Mouse (Mus musculus) liver, postnatal 0 days (tissue): ENCODE results near the gene Dtd1. TPM values are rescaled to one million over a fixed set of nuclear protein-coding genes. Genes with fewer than 3 reads are reported as not detected.
A peak's percentile ranks its signal among the peaks of the same experiment; 100 is the strongest.

Source experiments
- ATAC-seq: fragments of 200-750 bp; cut with Nextera tagmentation; 2 replicates; pipeline ENCODE4 v1.8.0; 2017; ENCODE audit warnings: mild to moderate bottlenecking, moderate library complexity
- DNase-seq: peaks from one replicate; pipeline ENCODE4 v3.0.0-alpha.2; 2016
- H3K27ac ChIP-seq: fragments of 300-500 bp; sonication (generic); 2 replicates; pipeline ENCODE4 v1.5.1; 2014; ENCODE audit warnings: antibody characterized with exemption, moderate library complexity, mild to moderate bottlenecking, low read depth
- H3K27me3 ChIP-seq: fragments of 300-500 bp; sonication (generic); 2 replicates; pipeline ENCODE4 v1.6.1; 2014; ENCODE audit warnings: low read length, control low read depth, mixed read lengths; ENCODE audit not compliant: insufficient read depth
- H3K36me3 ChIP-seq: fragments of 300-500 bp; sonication (generic); replicated peaks from 2 replicates; pipeline ENCODE4 v1.6.1; 2014; ENCODE audit warnings: mild to moderate bottlenecking, control low read depth, low read length, moderate library complexity, mixed read lengths; ENCODE audit not compliant: insufficient read depth
- H3K4me1 ChIP-seq: fragments of 300-500 bp; sonication (generic); 2 replicates; pipeline ENCODE4 v1.6.1; 2014; ENCODE audit warnings: antibody characterized with exemption, mild to moderate bottlenecking, control low read depth; ENCODE audit not compliant: insufficient read depth
- H3K4me2 ChIP-seq: fragments of 300-500 bp; sonication (generic); 2 replicates; pipeline ENCODE4 v1.6.1; 2014; ENCODE audit warnings: low read depth, mild to moderate bottlenecking, low read length, moderate library complexity, mixed read lengths
- H3K4me3 ChIP-seq: fragments of 300-500 bp; sonication (generic); 2 replicates; pipeline ENCODE4 v1.5.1; 2014; ENCODE audit warnings: low read depth, low read length
- H3K9ac ChIP-seq: fragments of 300-500 bp; sonication (generic); replicated peaks from 2 replicates; pipeline ENCODE4 v1.6.1; 2014; ENCODE audit warnings: mild to moderate bottlenecking, moderate library complexity
- H3K9me3 ChIP-seq: fragments of 300-500 bp; sonication (generic); 2 replicates; pipeline ENCODE4 v1.6.1; 2016; ENCODE audit warnings: mild to moderate bottlenecking, control low read depth, low read length, mixed read lengths
- CTCF ChIP-seq: sonication (generic); IDR thresholded peaks from 2 replicates; pipeline ENCODE4 v1.5.1; 2016; ENCODE audit warnings: antibody characterized with exemption, low read depth
- EP300 ChIP-seq: IDR thresholded peaks from 2 replicates; pipeline ENCODE4 v1.6.1; 2016; ENCODE audit warnings: antibody characterized with exemption, low read depth, mild to moderate bottlenecking
- WGBS: fragments of 180-500 bp; shearing (Covaris S2); extraction: QIAGEN DNeasy Blood & Tissue Kit; methylation state at CpG from one replicate; pipeline ENCODE4 v1.1.7; 2014; ENCODE audit not compliant: insufficient replicate concordance; 5-methylcytosine and 5-hydroxymethylcytosine counted together
- polyA plus RNA-seq: library from polyadenylated mRNA; unstranded; fragments of >200 nt; fragmentation: Nextera tagmentation; extraction: Ambion mirVana; gene quantifications from 2 replicates; pipeline ENCODE4 v1.2.1, GENCODE M21; 2015

The Dtd1 gene
- polyA plus RNA-seq, 1 experiment from 2014 or later: 17.1 TPM

DNA sequence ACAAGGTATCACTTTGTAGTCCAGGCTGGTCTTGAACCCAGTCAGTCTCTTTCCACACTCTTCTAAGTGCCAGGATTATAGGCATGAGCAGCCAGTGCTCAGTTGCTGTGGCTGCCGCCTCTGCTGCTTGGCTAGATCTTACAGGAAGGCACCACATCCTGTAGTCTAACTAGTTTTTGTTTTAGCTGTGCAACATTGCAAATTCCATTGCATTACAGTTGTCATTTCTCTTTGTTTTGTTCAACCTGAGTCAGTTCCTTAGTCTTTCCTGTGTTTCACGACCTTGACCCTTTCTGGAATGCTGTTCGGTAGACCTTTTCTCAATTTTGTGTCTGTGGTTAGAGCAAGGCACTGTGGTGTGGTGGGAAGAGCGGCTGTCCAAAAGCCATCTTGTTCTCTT is 37.5 kb downstream of the Dtd1 start:
- ATAC-seq: peak; percentile 13; the same call in 1 of the 2 replicates
- WGBS: 65% methylated on average over 4 of the region's 4 CpGs
- TF ChIP-seq EP300: no peak

DNA sequence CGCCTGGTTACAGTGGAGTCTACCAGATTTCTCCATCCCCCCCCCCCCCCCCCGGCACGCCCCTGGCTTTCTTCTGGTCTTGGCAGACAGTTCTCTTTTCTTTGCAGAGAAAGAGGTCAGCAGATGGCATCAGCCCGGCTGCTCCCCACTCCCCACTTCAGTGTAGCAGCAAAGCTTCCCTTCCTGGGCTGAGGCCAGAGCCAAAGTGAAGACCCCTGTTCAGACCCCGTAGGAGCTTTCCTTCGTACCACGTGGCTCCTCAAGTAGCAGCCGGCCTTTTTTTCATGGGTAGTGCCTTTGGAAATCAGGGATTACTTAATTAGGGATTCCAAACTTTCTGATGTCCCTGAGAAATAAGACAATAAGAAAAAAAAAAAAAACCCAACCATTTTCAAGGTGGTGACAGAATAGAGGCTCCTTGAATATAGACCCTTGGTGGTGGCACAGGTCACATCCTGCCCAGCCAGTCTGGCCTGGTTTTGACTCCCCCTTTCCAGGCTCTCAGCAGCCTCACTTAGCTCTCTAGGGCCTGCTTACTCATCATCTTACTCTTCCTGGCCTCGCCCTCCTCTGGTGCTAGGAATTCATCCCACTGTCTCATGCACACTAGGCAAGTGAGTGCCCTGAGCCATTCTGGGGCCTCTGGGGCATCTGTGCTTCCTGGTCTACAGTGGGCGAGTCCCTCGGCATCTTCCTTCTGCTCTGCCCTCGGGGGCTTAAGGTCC is 38.1 kb downstream of the Dtd1 start:
- TF ChIP-seq CTCF: no peak
- no peak for TF ChIP-seq EP300
- H3K9me3 ChIP-seq: no peaks in the 10 kb centered on the region
- DNase-seq (no peak), ATAC-seq (no peak)
- H3K9ac ChIP-seq: no peak overlapping the region
- H3K36me3 ChIP-seq: no peaks in the 10 kb centered on the region
- H3K4me1 ChIP-seq: no peaks in the 10 kb centered on the region
- H3K27ac ChIP-seq: no peak overlapping the region
- H3K27me3 ChIP-seq: no peaks in the 10 kb centered on the region
- H3K4me3 ChIP-seq: no peak overlapping the region
- 75% methylated on average over 10 of the region's 12 CpGs for WGBS
- H3K4me2 ChIP-seq: no peak overlapping the region

More for the DNA sequence above, 37.5 kb downstream of the Dtd1 start:
- H3K9me3 ChIP-seq: no peaks in the 10 kb centered on the region
- H3K9ac ChIP-seq: no peak overlapping the region
- no peaks in the 10 kb centered on the region for H3K36me3 ChIP-seq
- no peak overlapping the region for H3K27ac ChIP-seq
- no peaks in the 10 kb centered on the region for H3K4me1 ChIP-seq
- no peak for DNase-seq
- H3K4me3 ChIP-seq: no peak overlapping the region
- H3K4me2 ChIP-seq: no peak overlapping the region
- no peaks in the 10 kb centered on the region for H3K27me3 ChIP-seq

DNA sequence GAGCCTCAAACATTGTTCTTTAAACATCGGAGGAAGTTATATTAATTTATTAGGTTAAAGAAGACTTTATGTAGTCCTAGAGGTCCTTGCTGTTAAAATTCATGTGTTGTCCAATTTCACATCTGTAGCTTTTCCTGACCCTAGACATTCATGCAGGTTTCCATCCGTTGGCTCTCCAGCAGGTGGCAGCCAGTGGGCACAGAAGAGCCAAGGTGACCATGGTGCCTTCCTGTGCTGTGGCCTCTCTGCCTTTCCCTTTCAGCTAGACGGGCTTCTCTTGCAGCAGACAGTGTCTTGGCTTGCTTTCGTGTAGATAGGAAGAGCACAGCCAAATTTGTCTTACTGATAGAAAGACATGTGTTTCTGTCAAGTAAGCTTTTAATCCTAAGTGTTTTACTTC is 39.0 kb downstream of the Dtd1 start:
- Histone ChIP-seq H3K27ac (no peak overlapping the region), H3K9me3 (no peaks in the 10 kb centered on the region), H3K27me3 (no peaks in the 10 kb centered on the region), H3K9ac (no peak overlapping the region), H3K36me3 (no peaks in the 10 kb centered on the region), H3K4me3 (no peak overlapping the region), H3K4me2 (no peak overlapping the region), H3K4me1 (no peaks in the 10 kb centered on the region)
- TF ChIP-seq CTCF (peak; percentile 47), EP300 (no peak)
- ATAC-seq (no peak), DNase-seq (no peak)
- WGBS: 56% methylated on average over 4 of the region's 4 CpGs

DNA sequence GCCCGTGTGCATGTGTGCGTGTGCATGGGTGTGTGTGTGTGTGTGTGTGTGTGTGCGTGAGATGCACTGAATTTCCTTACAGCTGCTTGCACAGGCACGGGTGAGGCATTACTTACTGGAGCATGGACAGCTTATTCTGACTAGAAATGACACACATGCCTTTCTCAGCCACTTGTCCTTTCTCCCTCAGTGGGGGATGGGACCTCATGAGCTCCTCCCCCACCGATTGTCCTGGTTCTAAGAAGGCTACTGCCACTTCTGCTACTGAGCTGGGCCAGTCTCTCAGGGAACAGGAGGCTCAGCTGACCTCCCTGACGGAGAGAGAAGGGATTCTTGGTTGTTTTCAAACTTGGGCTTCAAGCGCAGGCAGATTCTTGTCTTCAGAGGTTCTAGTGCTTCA is 40.4 kb downstream of the Dtd1 start:
- DNase-seq (no peak), ATAC-seq (no peak)
- H3K9ac ChIP-seq: no peak overlapping the region
- H3K9me3 ChIP-seq: no peaks in the 10 kb centered on the region
- no peak for TF ChIP-seq CTCF
- TF ChIP-seq EP300: no peak
- WGBS: 81% methylated on average over 7 of the region's 7 CpGs
- H3K27ac ChIP-seq: no peak overlapping the region
- H3K4me3 ChIP-seq: no peak overlapping the region
- H3K36me3 ChIP-seq: no peaks in the 10 kb centered on the region
- no peaks in the 10 kb centered on the region for H3K4me1 ChIP-seq
- H3K27me3 ChIP-seq: no peaks in the 10 kb centered on the region
- H3K4me2 ChIP-seq: no peak overlapping the region

DNA sequence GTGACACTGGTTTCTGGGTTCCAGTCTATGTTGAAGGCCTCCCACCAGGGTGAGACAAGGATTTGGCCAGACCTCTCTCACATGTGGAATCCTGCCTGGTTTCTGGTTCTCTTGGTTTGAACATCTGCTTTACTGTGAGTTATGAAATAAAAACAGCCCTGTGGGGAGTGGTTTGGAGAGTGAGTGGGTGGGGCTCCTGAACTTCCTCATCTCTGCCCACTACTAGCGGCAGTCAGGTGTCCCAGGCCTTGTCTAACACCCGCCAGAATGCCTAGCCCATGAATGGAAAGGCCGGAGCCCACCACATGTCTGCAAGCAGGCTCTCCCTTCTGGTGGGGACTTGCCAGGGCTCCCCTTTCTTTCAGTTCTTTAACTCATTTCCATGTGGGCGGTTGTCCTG is 42.3 kb downstream of the Dtd1 start:
- peak; percentile 45; the same call in 1 of the 2 replicates for ATAC-seq
- Histone ChIP-seq H3K4me2 (no peak overlapping the region), H3K9ac (no peak overlapping the region), H3K27me3 (no peaks in the 10 kb centered on the region), H3K4me1 (no peaks in the 10 kb centered on the region), H3K4me3 (no peak overlapping the region), H3K9me3 (no peaks in the 10 kb centered on the region), H3K36me3 (no peaks in the 10 kb centered on the region), H3K27ac (no peak overlapping the region)
- peak; percentile 30 for DNase-seq
- TF ChIP-seq CTCF (no peak), EP300 (no peak)
- WGBS: 57% methylated on average over 4 of the region's 4 CpGs

DNA sequence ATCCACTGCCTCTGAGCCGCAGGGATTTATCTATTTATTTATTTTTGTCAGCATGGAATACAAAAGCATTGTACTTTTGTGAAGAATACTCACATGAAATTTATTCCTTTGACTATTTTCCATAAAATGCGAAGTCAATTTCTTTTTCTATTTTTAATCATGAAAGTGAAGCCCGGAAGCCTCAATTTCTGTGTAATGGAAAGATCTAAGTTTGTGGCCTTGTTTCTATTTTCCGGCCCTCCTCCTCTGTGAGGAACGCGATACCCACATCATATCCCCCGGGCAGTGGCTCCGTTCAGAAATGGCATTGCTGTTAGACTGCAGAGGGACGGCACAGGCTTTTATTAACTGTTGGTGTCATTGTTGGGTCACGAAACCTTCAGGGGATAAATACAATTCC is 46.7 kb downstream of the Dtd1 start:
- TF ChIP-seq EP300 (no peak), CTCF (no peak)
- H3K4me2 ChIP-seq: no peak overlapping the region
- no peak overlapping the region for H3K4me3 ChIP-seq
- no peak overlapping the region for H3K9ac ChIP-seq
- no peaks in the 10 kb centered on the region for H3K27me3 ChIP-seq
- no peaks in the 10 kb centered on the region for H3K36me3 ChIP-seq
- no peak overlapping the region for H3K27ac ChIP-seq
- H3K4me1 ChIP-seq: no peaks in the 10 kb centered on the region
- no peak for ATAC-seq
- no peaks in the 10 kb centered on the region for H3K9me3 ChIP-seq
- WGBS: 88% methylated on average over 10 of the region's 10 CpGs
- no peak for DNase-seq
